Mouse (Mus musculus) lung, postnatal 0 days (tissue): ENCODE data around the gene Ushbp1. TPM values are rescaled to one million over a fixed set of nuclear protein-coding genes. Genes with fewer than 3 reads are reported as not detected.
"Not testable (repeated sequence)": the region's sequence is repeated elsewhere in the genome, so short reads cannot be mapped to it uniquely, and the experiment has no call there.

Experiments used
- ATAC-seq: fragments of 200-750 bp; cut with Nextera tagmentation; 2 replicates; pipeline ENCODE4 v1.8.0; 2017; ENCODE audit warnings: moderate library complexity
- DNase-seq: peaks from one replicate; pipeline ENCODE4 v3.0.0-alpha.2; 2016; ENCODE audit warnings: low spot score
- H3K27ac ChIP-seq: fragments of 300-500 bp; sonication (generic); 2 replicates; pipeline ENCODE4 v1.5.1; 2014; ENCODE audit warnings: antibody characterized with exemption, mild to moderate bottlenecking, low read length, mixed read lengths
- H3K27me3 ChIP-seq: fragments of 300-500 bp; sonication (generic); replicated peaks from 2 replicates; pipeline ENCODE4 v1.6.1; 2014; ENCODE audit warnings: low read length, mixed read lengths; ENCODE audit not compliant: insufficient read depth
- H3K36me3 ChIP-seq: fragments of 300-500 bp; sonication (generic); 2 replicates; pipeline ENCODE4 v1.6.1; 2014; ENCODE audit warnings: low read length, mixed read lengths; ENCODE audit not compliant: insufficient read depth
- H3K4me1 ChIP-seq: fragments of 300-500 bp; sonication (generic); 2 replicates; pipeline ENCODE4 v1.6.1; 2014; ENCODE audit warnings: antibody characterized with exemption, low read depth, low read length, mixed read lengths; ENCODE audit not compliant: insufficient read depth
- H3K4me2 ChIP-seq: fragments of 300-500 bp; sonication (generic); replicated peaks from 2 replicates; pipeline ENCODE4 v1.6.1; 2014; ENCODE audit warnings: low read depth, mild to moderate bottlenecking, low read length, moderate library complexity, mixed read lengths
- H3K4me3 ChIP-seq: fragments of 300-500 bp; sonication (generic); 2 replicates; pipeline ENCODE4 v1.5.1; 2014; ENCODE audit warnings: low read depth, low read length
- H3K9ac ChIP-seq: fragments of 300-500 bp; sonication (generic); replicated peaks from 2 replicates; pipeline ENCODE4 v1.6.1; 2014; ENCODE audit warnings: low read depth, mild to moderate bottlenecking
- H3K9me3 ChIP-seq: fragments of 300-500 bp; sonication (generic); 2 replicates; pipeline ENCODE4 v1.6.1; 2016; ENCODE audit warnings: low read length, mixed read lengths
- CTCF ChIP-seq: IDR thresholded peaks from 2 replicates; pipeline ENCODE4 v1.5.1; 2016; ENCODE audit warnings: antibody characterized with exemption, mild to moderate bottlenecking
- EP300 ChIP-seq: IDR thresholded peaks from 2 replicates; pipeline ENCODE4 v1.6.1; 2016; ENCODE audit warnings: antibody characterized with exemption, mild to moderate bottlenecking, control low read depth
- WGBS: fragments of 180-500 bp; shearing (Covaris S2); extraction: QIAGEN DNeasy Blood & Tissue Kit; methylation state at CpG from one replicate; pipeline ENCODE4 v1.1.7; 2014; 5-methylcytosine and 5-hydroxymethylcytosine counted together
- polyA plus RNA-seq: library from polyadenylated mRNA; unstranded; fragments of >200 nt; fragmentation: Nextera tagmentation; extraction: Ambion mirVana; gene quantifications from 2 replicates; pipeline ENCODE4 v1.2.1, GENCODE M21; 2015

Ushbp1 gene
- 29.5 and 42.0 TPM in 2 replicates for polyA plus RNA-seq

- Histone ChIP-seq H3K4me1 (peaks cover 6% of the 10 kb centered on the region; the same call in 1 of the 2 replicates), H3K27ac (peak within 1 kb of the TSS; percentile 71), H3K36me3 (0 out of 2 replicates have a peak, but pooled peaks cover 5% of the 10 kb centered on the region), H3K27me3 (no peaks in the 10 kb centered on the region), H3K4me2 (peak within 1 kb of the TSS; percentile 64), H3K9ac (no peak within 1 kb of the TSS; the same call in 1 of the 2 replicates), H3K4me3 (peak within 1 kb of the TSS; percentile 59), H3K9me3 (no peaks in the 10 kb centered on the region)
- WGBS = 64% methylated on average over 9 of the region's 9 CpGs
- no peak for DNase-seq
- peak; percentile 75 for TF ChIP-seq EP300
- no peak for TF ChIP-seq CTCF
- peak; percentile 4; the same call in 1 of the 2 replicates for ATAC-seq
Observed at GRCm38 (mm10) chr8:71395629-71396028, at the start of gene Ushbp1. Ushbp1 (minus strand) TSS chr8:71395802.

GRCm38 (mm10) chr8:71445096-71445495 is 49.5 kb upstream of the Ushbp1 start:
- no peaks in the 10 kb centered on the region for H3K4me1 ChIP-seq
- no peaks in the 10 kb centered on the region for H3K36me3 ChIP-seq
- DNase-seq = no peak
- H3K4me3 ChIP-seq = no peak overlapping the region
- H3K27me3 ChIP-seq = 0 out of 2 replicates have a peak, but pooled peaks cover 4% of the 10 kb centered on the region
- no peak overlapping the region for H3K9ac ChIP-seq
- no peaks in the 10 kb centered on the region for H3K9me3 ChIP-seq
- H3K4me2 ChIP-seq = no peak overlapping the region
- WGBS = 67% methylated on average over 7 of the region's 7 CpGs
- TF ChIP-seq EP300 (no peak), CTCF (no peak)
- H3K27ac ChIP-seq = no peak overlapping the region
- ATAC-seq = no peak

GRCm38 (mm10) chr8:71441404-71441803 is 45.8 kb upstream of the Ushbp1 start:
- no peak overlapping the region for H3K4me2 ChIP-seq
- ATAC-seq (peak; percentile 49; the same call in 1 of the 2 replicates), DNase-seq (peak; percentile 91)
- no peak overlapping the region for H3K4me3 ChIP-seq
- H3K27me3 ChIP-seq = 0 out of 2 replicates have a peak, but pooled peaks cover 4% of the 10 kb centered on the region
- H3K36me3 ChIP-seq = no peaks in the 10 kb centered on the region
- WGBS = 1% methylated on average over 7 of the region's 7 CpGs
- H3K4me1 ChIP-seq = no peaks in the 10 kb centered on the region
- no peaks in the 10 kb centered on the region for H3K9me3 ChIP-seq
- no peak overlapping the region for H3K27ac ChIP-seq
- TF ChIP-seq CTCF (peak; percentile 86), EP300 (0 out of 2 replicates have a peak, but pooled peaks have one; percentile 31)
- no peak overlapping the region for H3K9ac ChIP-seq

GRCm38 (mm10) chr8:71437041-71437440 is 41.4 kb upstream of the Ushbp1 start:
- Histone ChIP-seq H3K27ac (no peak overlapping the region), H3K36me3 (no peaks in the 10 kb centered on the region), H3K4me1 (no peaks in the 10 kb centered on the region), H3K4me2 (no peak overlapping the region), H3K4me3 (no peak overlapping the region), H3K27me3 (0 out of 2 replicates have a peak, but pooled peaks cover 2% of the 10 kb centered on the region), H3K9ac (no peak overlapping the region), H3K9me3 (no peaks in the 10 kb centered on the region)
- 49% methylated on average over 3 of the region's 3 CpGs for WGBS
- TF ChIP-seq CTCF (no peak), EP300 (no peak)
- ATAC-seq (no peak), DNase-seq (no peak)

- H3K9me3 ChIP-seq, H3K36me3 ChIP-seq, H3K27me3 ChIP-seq, H3K4me1 ChIP-seq, H3K4me2 ChIP-seq, H3K27ac ChIP-seq, ATAC-seq, H3K9ac ChIP-seq, DNase-seq, H3K4me3 ChIP-seq: not testable (repeated sequence)
- 62% methylated on average over 1 of the region's 1 CpGs for WGBS
Observed at GRCm38 (mm10) chr8:71432935-71433334, 37.3 kb upstream of the Ushbp1 start.

- TF ChIP-seq EP300 (no peak), CTCF (no peak)
- ATAC-seq = no peak
- Histone ChIP-seq H3K36me3 (no peaks in the 10 kb centered on the region), H3K27ac (no peak overlapping the region), H3K4me2 (no peak overlapping the region), H3K9me3 (no peaks in the 10 kb centered on the region), H3K9ac (no peak overlapping the region), H3K4me3 (no peak overlapping the region), H3K4me1 (no peaks in the 10 kb centered on the region), H3K27me3 (no peaks in the 10 kb centered on the region)
- DNase-seq = no peak
Observed at GRCm38 (mm10) chr8:71422121-71422520, 26.5 kb upstream of the Ushbp1 start.
